Mouse (Mus musculus) embryonic facial prominence, embryonic 15.5 days (tissue): ENCODE data around the gene Brms1. TPM values are rescaled to one million over a fixed set of nuclear protein-coding genes. Genes with fewer than 3 reads are reported as not detected.

Experiments
- ATAC-seq: fragments of 200-750 bp; cut with Nextera tagmentation; 2 replicates; pipeline ENCODE4 v1.8.0; 2017; ENCODE audit warnings: low read depth, moderate TSS enrichment; ENCODE audit not compliant: insufficient number of reproducible peaks, low FRiP score, low TSS enrichment
- H3K27ac ChIP-seq: fragments of 300-500 bp; sonication (generic); replicated peaks from 2 replicates; pipeline ENCODE4 v1.5.1; 2015; ENCODE audit warnings: mild to moderate bottlenecking, inconsistent platforms
- H3K27me3 ChIP-seq: fragments of 300-500 bp; sonication (generic); 2 replicates; pipeline ENCODE4 v1.6.1; 2015; ENCODE audit warnings: inconsistent platforms
- H3K36me3 ChIP-seq: fragments of 300-500 bp; sonication (generic); 2 replicates; pipeline ENCODE4 v1.6.1; 2015; ENCODE audit warnings: mild to moderate bottlenecking, inconsistent platforms
- H3K4me1 ChIP-seq: fragments of 300-500 bp; sonication (generic); 2 replicates; pipeline ENCODE4 v1.6.1; 2015; ENCODE audit warnings: inconsistent platforms
- H3K4me2 ChIP-seq: fragments of 300-500 bp; sonication (generic); replicated peaks from 2 replicates; pipeline ENCODE4 v1.6.1; 2015; ENCODE audit warnings: mild to moderate bottlenecking, inconsistent platforms
- H3K4me3 ChIP-seq: fragments of 300-500 bp; sonication (generic); replicated peaks from 2 replicates; pipeline ENCODE4 v1.5.1; 2015; ENCODE audit warnings: mild to moderate bottlenecking, inconsistent platforms
- H3K9ac ChIP-seq: fragments of 300-500 bp; sonication (generic); 2 replicates; pipeline ENCODE4 v1.6.1; 2015; ENCODE audit warnings: inconsistent platforms
- H3K9me3 ChIP-seq: fragments of 300-500 bp; sonication (generic); replicated peaks from 2 replicates; pipeline ENCODE4 v1.6.1; 2016; ENCODE audit warnings: inconsistent platforms
- WGBS: fragments of 180-500 bp; shearing (Covaris S2); methylation state at CpG from one replicate; pipeline ENCODE4 v1.1.7; 2015; 5-methylcytosine and 5-hydroxymethylcytosine counted together
- polyA plus RNA-seq: library from polyadenylated mRNA; unstranded; fragments of >200 nt; fragmentation: Nextera tagmentation; extraction: Ambion mirVana; gene quantifications from 2 replicates; pipeline ENCODE4 v1.2.1, GENCODE M21; 2015

Gene Brms1
- polyA plus RNA-seq, 1 experiment from 2014 or later, result 48.6 TPM

GRCm38 (mm10) chr19:5094243-5094632 is 53.1 kb downstream of the Brms1 start:
- no peaks in the 10 kb centered on the region for H3K9me3 ChIP-seq
- H3K9ac ChIP-seq, result no peak overlapping the region
- peaks cover 61% of the 10 kb centered on the region for H3K4me1 ChIP-seq
- no peak overlapping the region; the same call in 1 of the 2 replicates for H3K4me3 ChIP-seq
- H3K36me3 ChIP-seq, result peaks cover 43% of the 10 kb centered on the region
- H3K27me3 ChIP-seq, result no peaks in the 10 kb centered on the region
- peak overlapping the region; percentile 29; the same call in 1 of the 2 replicates for H3K4me2 ChIP-seq
- no peak overlapping the region for H3K27ac ChIP-seq
- WGBS, result under 1% methylated on average over 21 of the region's 21 CpGs
- peak; percentile 43; the same call in 1 of the 2 replicates for ATAC-seq

DNA sequence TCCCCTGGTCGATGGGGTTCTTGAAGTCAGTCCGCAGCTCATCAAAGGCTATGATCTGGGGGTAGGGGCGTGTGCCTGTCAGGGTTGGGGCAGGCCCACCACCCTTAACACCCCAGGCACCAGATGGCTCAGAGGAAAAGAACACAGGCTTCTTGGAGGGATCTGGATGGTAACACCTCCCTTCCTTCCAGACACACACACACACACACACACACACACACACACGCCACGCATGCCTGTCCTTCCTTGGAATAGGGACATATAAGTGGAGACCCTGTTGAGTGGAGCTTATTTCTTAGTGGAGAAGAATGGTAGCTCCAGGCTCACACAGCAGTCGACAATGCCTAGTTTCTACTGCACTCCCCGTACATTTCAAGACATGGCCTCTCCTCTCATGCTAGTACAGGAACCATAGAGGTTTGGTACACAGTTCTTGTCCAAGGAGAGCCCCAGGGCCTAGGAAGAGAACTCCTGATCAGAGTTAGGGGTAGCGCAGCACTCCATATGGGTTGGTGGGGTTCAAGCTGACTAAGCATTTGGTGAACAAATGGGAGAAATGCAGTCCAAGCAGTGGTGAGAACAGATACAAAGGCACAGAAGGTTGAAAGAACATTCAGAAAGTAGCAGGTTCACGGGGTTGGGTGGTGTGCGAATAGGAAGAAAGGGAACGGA is 53.7 kb downstream of the Brms1 start:
- Histone ChIP-seq H3K9ac (no peak overlapping the region), H3K27ac (no peak overlapping the region), H3K4me2 (peak overlapping the region; percentile 29; the same call in 1 of the 2 replicates), H3K4me3 (no peak overlapping the region; the same call in 1 of the 2 replicates), H3K27me3 (no peaks in the 10 kb centered on the region), H3K4me1 (peaks cover 65% of the 10 kb centered on the region), H3K9me3 (no peaks in the 10 kb centered on the region), H3K36me3 (peaks cover 44% of the 10 kb centered on the region)
- 40% methylated on average over 11 of the region's 11 CpGs for WGBS
- no peak for ATAC-seq

GRCm38 (mm10) chr19:5095887-5096474 is 54.8 kb downstream of the Brms1 start:
- peaks cover 45% of the 10 kb centered on the region for H3K36me3 ChIP-seq
- ATAC-seq, result no peak
- no peak overlapping the region for H3K4me3 ChIP-seq
- H3K4me1 ChIP-seq, result peaks cover 65% of the 10 kb centered on the region
- no peaks in the 10 kb centered on the region for H3K27me3 ChIP-seq
- 14% methylated on average over 9 of the region's 9 CpGs for WGBS
- no peak overlapping the region for H3K9ac ChIP-seq
- H3K27ac ChIP-seq, result no peak overlapping the region; the same call in 1 of the 2 replicates
- no peaks in the 10 kb centered on the region for H3K9me3 ChIP-seq
- H3K4me2 ChIP-seq, result 0 out of 2 replicates have a peak overlapping the region, but pooled peaks have one; percentile 99

GRCm38 (mm10) chr19:5097521-5098362 is 56.6 kb downstream of the Brms1 start:
- H3K27me3 ChIP-seq, result no peaks in the 10 kb centered on the region
- peak overlapping the region; percentile 91 for H3K9ac ChIP-seq
- H3K27ac ChIP-seq, result peak overlapping the region; percentile 65
- peaks cover 65% of the 10 kb centered on the region for H3K4me1 ChIP-seq
- peaks cover 45% of the 10 kb centered on the region for H3K36me3 ChIP-seq
- 4% methylated on average over 31 of the region's 31 CpGs for WGBS
- no peak; the same call in 1 of the 2 replicates for ATAC-seq
- H3K4me2 ChIP-seq, result peak overlapping the region; percentile 99
- H3K4me3 ChIP-seq, result peak overlapping the region; percentile 70
- H3K9me3 ChIP-seq, result no peaks in the 10 kb centered on the region

GRCm38 (mm10) chr19:5098363-5099143 is 57.4 kb downstream of the Brms1 start, which contains the start of gene Cnih2:
Cnih2 (minus strand) TSS chr19:5098521.
- Histone ChIP-seq H3K36me3 (peaks cover 45% of the 10 kb centered on the region), H3K4me3 (peak within 1 kb of the TSS; percentile 70), H3K9ac (peak within 1 kb of the TSS; percentile 91), H3K4me1 (peaks cover 63% of the 10 kb centered on the region), H3K27me3 (no peaks in the 10 kb centered on the region), H3K9me3 (no peaks in the 10 kb centered on the region), H3K4me2 (peak within 1 kb of the TSS; percentile 99), H3K27ac (peak within 1 kb of the TSS; percentile 65)
- ATAC-seq, result peak; percentile 75
- WGBS, result 2% methylated on average over 43 of the region's 48 CpGs

Other genes with a start within 250 kb of the Brms1 start
- 66.5 and 70.2 TPM in 2 replicates for gene Rbm4, start 247.5 kb upstream of the Brms1 start, polyA plus RNA-seq
- 30.9 and 36.3 TPM in 2 replicates for gene Gm21992, start 229.7 kb upstream of the Brms1 start, polyA plus RNA-seq
- 74.1 and 74.5 TPM in 2 replicates for gene Rbm14, start 229.7 kb upstream of the Brms1 start, polyA plus RNA-seq
- gene Ccs, start 202.0 kb upstream of the Brms1 start, polyA plus RNA-seq, result 69.4 and 73.8 TPM in 2 replicates
- gene Ccdc87, start 202.0 kb upstream of the Brms1 start, polyA plus RNA-seq, result 1.2 and 1.9 TPM in 2 replicates
- gene Ctsf, start 186.2 kb upstream of the Brms1 start, polyA plus RNA-seq, result 62.7 and 63.9 TPM in 2 replicates
- gene Actn3, start 163.4 kb upstream of the Brms1 start, polyA plus RNA-seq, result 29.6 and 33.7 TPM in 2 replicates
- gene Zdhhc24, start 162.7 kb upstream of the Brms1 start, polyA plus RNA-seq, result 14.0 and 14.9 TPM in 2 replicates
- gene Bbs1, start 134.7 kb upstream of the Brms1 start, polyA plus RNA-seq, result 4.6 and 5.5 TPM in 2 replicates
- gene Dpp3, start 113.1 kb upstream of the Brms1 start, polyA plus RNA-seq, result 113 and 117 TPM in 2 replicates
- 5.0 and 5.1 TPM in 2 replicates for gene Peli3, start 98.2 kb upstream of the Brms1 start, polyA plus RNA-seq
- 84.2 and 85.9 TPM in 2 replicates for gene Mrpl11, start 79.2 kb upstream of the Brms1 start, polyA plus RNA-seq
- gene Npas4, start 51.0 kb upstream of the Brms1 start, polyA plus RNA-seq, result not detected in 2 replicates
- 3.5 and 4.9 TPM in 2 replicates for gene Slc29a2, start 17.5 kb upstream of the Brms1 start, polyA plus RNA-seq
- 47.2 and 48.4 TPM in 2 replicates for gene B4gat1, start 2.5 kb upstream of the Brms1 start, polyA plus RNA-seq
- 1.9 and 2.0 TPM in 2 replicates for gene AC124502.3, start 2.5 kb upstream of the Brms1 start, polyA plus RNA-seq
- gene Rin1, start 9.1 kb downstream of the Brms1 start, polyA plus RNA-seq, result 2.6 and 4.4 TPM in 2 replicates
- gene Cd248, start 26.7 kb downstream of the Brms1 start, polyA plus RNA-seq, result 131 and 158 TPM in 2 replicates
- 2.3 and 3.0 TPM in 2 replicates for gene Tmem151a, start 44.2 kb downstream of the Brms1 start, polyA plus RNA-seq
- 111 and 119 TPM in 2 replicates for gene Yif1a, start 47.2 kb downstream of the Brms1 start, polyA plus RNA-seq
- 35.5 and 38.7 TPM in 2 replicates for gene Cnih2, start 57.2 kb downstream of the Brms1 start, polyA plus RNA-seq
- gene Rab1b, start 65.7 kb downstream of the Brms1 start, polyA plus RNA-seq, result 256 and 270 TPM in 2 replicates
- 17.9 and 19.5 TPM in 2 replicates for gene Klc2, start 77.2 kb downstream of the Brms1 start, polyA plus RNA-seq
- gene Pacs1, start 231.8 kb downstream of the Brms1 start, polyA plus RNA-seq, result 25.1 and 30.6 TPM in 2 replicates